Mouse (Mus musculus) liver, embryonic 14.5 days (tissue): Measurements from ENCODE around the gene Ifnl2.
"Not testable (repeated sequence)": the region's sequence is repeated elsewhere in the genome, so short reads cannot be mapped to it uniquely, and the experiment has no call there.

Experiments used
- CTCF ChIP-seq: IDR thresholded peaks from 2 replicates; pipeline ENCODE4 v1.5.1; 2016; ENCODE audit warnings: antibody characterized with exemption, low read depth, control low read depth
- EP300 ChIP-seq: IDR thresholded peaks from 2 replicates; pipeline ENCODE4 v1.6.1; 2016; ENCODE audit warnings: antibody characterized with exemption, low read depth

GRCm38 (mm10) chr7:28510405-28510974, at the start of gene Ifnl2:
- not testable (repeated sequence) for TF ChIP-seq EP300, CTCF
